Mouse (Mus musculus) midbrain, postnatal 0 days (tissue): ENCODE data around the gene Slc9a8. TPM values are rescaled to one million over a fixed set of nuclear protein-coding genes. Genes with fewer than 3 reads are reported as not detected.
A peak's percentile ranks its signal among the peaks of the same experiment; 100 is the strongest.

Experiments
- ATAC-seq: fragments of 200-750 bp; cut with Nextera tagmentation; 2 replicates; pipeline ENCODE4 v1.8.0; 2017; ENCODE audit warnings: moderate number of reproducible peaks, mild to moderate bottlenecking, moderate TSS enrichment, moderate library complexity; ENCODE audit not compliant: low FRiP score
- DNase-seq: peaks from one replicate; pipeline ENCODE4 v3.0.0-alpha.2; 2015; ENCODE audit warnings: low spot score
- H3K27ac ChIP-seq: fragments of 300-500 bp; sonication (generic); 2 replicates; pipeline ENCODE4 v1.5.1; 2014; ENCODE audit warnings: low read depth, mild to moderate bottlenecking, low read length, mixed read lengths
- H3K27me3 ChIP-seq: fragments of 300-500 bp; sonication (generic); 2 replicates; pipeline ENCODE4 v1.6.1; 2014; ENCODE audit warnings: low read length, control low read depth, mixed read lengths; ENCODE audit not compliant: insufficient read depth
- H3K36me3 ChIP-seq: fragments of 300-500 bp; sonication (generic); 2 replicates; pipeline ENCODE4 v1.6.1; 2014; ENCODE audit warnings: low read length, control low read depth, mixed read lengths; ENCODE audit not compliant: insufficient read depth
- H3K4me1 ChIP-seq: fragments of 300-500 bp; sonication (generic); 2 replicates; pipeline ENCODE4 v1.6.1; 2014; ENCODE audit warnings: mild to moderate bottlenecking, control low read depth, antibody characterized with exemption, low read length, mixed read lengths; ENCODE audit not compliant: insufficient read depth
- H3K4me2 ChIP-seq: fragments of 300-500 bp; sonication (generic); 2 replicates; pipeline ENCODE4 v1.6.1; 2014; ENCODE audit warnings: low read depth, mild to moderate bottlenecking, low read length, mixed read lengths; ENCODE audit not compliant: poor library complexity, severe bottlenecking
- H3K4me3 ChIP-seq: fragments of 300-500 bp; sonication (generic); 2 replicates; pipeline ENCODE4 v1.5.1; 2014; ENCODE audit warnings: low read depth, mild to moderate bottlenecking, low read length, moderate library complexity
- H3K9ac ChIP-seq: fragments of 300-500 bp; sonication (generic); replicated peaks from 2 replicates; pipeline ENCODE4 v1.6.1; 2014; ENCODE audit warnings: mild to moderate bottlenecking, low read length, moderate library complexity, mixed read lengths; ENCODE audit not compliant: poor library complexity, severe bottlenecking
- H3K9me3 ChIP-seq: fragments of 300-500 bp; sonication (generic); 2 replicates; pipeline ENCODE4 v1.6.1; 2016; ENCODE audit warnings: low read length, control low read depth
- CTCF ChIP-seq: IDR thresholded peaks from 2 replicates; pipeline ENCODE4 v1.5.1; 2016; ENCODE audit warnings: antibody characterized with exemption, mild to moderate bottlenecking
- WGBS: fragments of 180-500 bp; shearing (Covaris S2); extraction: QIAGEN DNeasy Blood & Tissue Kit; methylation state at CpG from one replicate; pipeline ENCODE4 v1.1.7; 2014; 5-methylcytosine and 5-hydroxymethylcytosine counted together
- polyA plus RNA-seq: library from polyadenylated mRNA; unstranded; fragments of >200 nt; fragmentation: Nextera tagmentation; extraction: Ambion mirVana; gene quantifications from 2 replicates; pipeline ENCODE4 v1.2.1, GENCODE M21; 2015
- total RNA-seq: library from RNA; depleted of rRNA; stranded (reverse); fragments of >200 nt; gene quantifications from 2 replicates; pipeline ENCODE4 v1.2.3, GENCODE M21; 2014

Slc9a8 gene
- total and polyA plus RNA-seq, 2 experiments from 2014 or later = 17.9 to 30.6 TPM

- H3K9ac ChIP-seq = no peak overlapping the region
- H3K27me3 ChIP-seq = no peaks in the 10 kb centered on the region
- peaks cover 15% of the 10 kb centered on the region; the same call in 1 of the 2 replicates for H3K4me1 ChIP-seq
- H3K4me3 ChIP-seq = no peak overlapping the region
- H3K36me3 ChIP-seq = peaks cover 3% of the 10 kb centered on the region; the same call in 1 of the 2 replicates
- H3K9me3 ChIP-seq = no peaks in the 10 kb centered on the region
- no peak overlapping the region for H3K4me2 ChIP-seq
- peak; percentile 95 for TF ChIP-seq CTCF
- no peak for ATAC-seq
- DNase-seq = peak; percentile 72
- WGBS = 26% methylated on average over 1 of the region's 1 CpGs
- H3K27ac ChIP-seq = no peak overlapping the region
These were observed 2.3 kb upstream of the Slc9a8 start for GRCm38 (mm10) chr2:167419204-167419603.

DNA sequence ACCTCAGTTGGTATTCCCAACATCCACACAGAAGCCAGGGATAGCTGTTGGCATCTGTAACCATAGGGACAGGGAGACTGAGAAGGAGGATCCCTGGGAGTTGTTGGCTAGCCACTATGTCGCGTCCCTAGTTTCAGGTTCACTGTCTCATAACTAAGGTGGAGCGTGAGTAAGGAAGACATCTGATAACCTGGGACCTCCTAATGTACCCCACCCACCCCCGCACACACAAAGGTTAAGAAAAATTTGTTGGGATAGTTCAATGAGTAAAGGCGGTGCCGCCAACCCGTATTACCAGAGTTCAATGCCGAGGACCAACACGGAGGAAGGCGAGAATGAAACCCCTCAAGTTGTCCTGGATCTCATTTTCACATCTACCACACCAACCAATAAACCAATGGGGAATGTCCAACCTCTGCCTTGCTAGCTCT is 686 bp upstream of the Slc9a8 start:
- Histone ChIP-seq H3K27me3 (no peaks in the 10 kb centered on the region), H3K4me2 (peak overlapping the region; percentile 93), H3K36me3 (peaks cover 12% of the 10 kb centered on the region), H3K4me3 (peak overlapping the region; percentile 64), H3K9me3 (no peaks in the 10 kb centered on the region), H3K4me1 (peaks cover 15% of the 10 kb centered on the region; the same call in 1 of the 2 replicates), H3K9ac (peak overlapping the region; percentile 92), H3K27ac (peak overlapping the region; percentile 100)
- DNase-seq (no peak), ATAC-seq (no peak)
- no peak for TF ChIP-seq CTCF
- WGBS = 24% methylated on average over 10 of the region's 10 CpGs

DNA sequence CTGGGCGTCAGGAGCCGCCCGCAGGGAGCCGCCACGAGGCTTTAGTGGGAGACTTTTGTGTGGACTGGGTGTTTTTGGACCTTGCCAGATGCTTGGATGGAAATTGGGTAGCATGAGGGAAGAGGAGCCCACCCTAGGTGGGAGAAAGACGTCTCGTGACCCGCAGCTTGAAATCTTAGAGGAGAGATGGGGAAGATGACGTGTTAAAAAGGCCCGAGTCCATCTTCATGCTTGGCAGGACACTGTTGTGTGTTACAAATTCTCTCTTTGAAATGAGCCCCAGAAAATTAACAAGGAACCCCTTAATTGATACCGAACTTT is 598 bp downstream of the Slc9a8 start:
- H3K9me3 ChIP-seq = no peaks in the 10 kb centered on the region
- H3K27me3 ChIP-seq = no peaks in the 10 kb centered on the region
- peak overlapping the region; percentile 93 for H3K4me2 ChIP-seq
- H3K9ac ChIP-seq = peak overlapping the region; percentile 92
- H3K27ac ChIP-seq = peak overlapping the region; percentile 100
- H3K4me3 ChIP-seq = peak overlapping the region; percentile 64
- TF ChIP-seq CTCF = no peak
- peaks cover 15% of the 10 kb centered on the region; the same call in 1 of the 2 replicates for H3K4me1 ChIP-seq
- peaks cover 22% of the 10 kb centered on the region for H3K36me3 ChIP-seq
- WGBS = 4% methylated on average over 11 of the region's 11 CpGs
- peak; percentile 74 for ATAC-seq
- DNase-seq = no peak

DNA sequence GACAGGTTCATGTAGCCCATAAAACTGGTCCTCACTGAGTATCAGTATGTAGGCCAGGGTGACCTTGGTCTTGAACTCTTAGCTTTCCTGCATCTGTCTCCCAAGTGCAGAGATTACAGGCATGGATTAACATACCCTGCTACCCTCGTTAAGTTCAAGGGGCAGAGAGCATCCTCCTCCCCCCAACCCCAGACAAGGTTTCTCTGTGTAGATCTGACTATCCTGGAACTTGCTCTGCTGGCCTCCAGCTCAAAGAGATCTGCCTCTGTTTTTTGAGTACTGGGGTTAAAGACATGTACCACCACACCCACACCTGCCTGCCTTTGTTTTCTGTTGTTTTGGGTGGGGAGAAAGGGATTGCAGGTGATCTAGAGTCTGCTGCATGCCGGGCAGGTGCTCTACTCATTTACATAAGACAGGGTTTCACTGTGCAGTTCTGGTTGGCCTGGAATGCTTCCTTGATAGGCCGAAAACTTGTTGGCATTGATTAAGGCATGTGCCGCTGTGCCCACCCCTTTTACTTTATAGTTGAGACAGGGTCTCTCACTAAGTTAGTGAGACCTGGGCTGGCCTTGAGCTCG is 1.6 kb downstream of the Slc9a8 start:
- H3K4me3 ChIP-seq = no peak overlapping the region
- 89% methylated on average over 5 of the region's 5 CpGs for WGBS
- H3K9ac ChIP-seq = no peak overlapping the region
- H3K36me3 ChIP-seq = peaks cover 30% of the 10 kb centered on the region
- no peaks in the 10 kb centered on the region for H3K9me3 ChIP-seq
- ATAC-seq = no peak
- H3K27me3 ChIP-seq = no peaks in the 10 kb centered on the region
- H3K4me2 ChIP-seq = no peak overlapping the region
- H3K4me1 ChIP-seq = peaks cover 15% of the 10 kb centered on the region; the same call in 1 of the 2 replicates
- H3K27ac ChIP-seq = peak overlapping the region; percentile 100; the same call in 1 of the 2 replicates
- TF ChIP-seq CTCF = no peak
- DNase-seq = no peak

DNA sequence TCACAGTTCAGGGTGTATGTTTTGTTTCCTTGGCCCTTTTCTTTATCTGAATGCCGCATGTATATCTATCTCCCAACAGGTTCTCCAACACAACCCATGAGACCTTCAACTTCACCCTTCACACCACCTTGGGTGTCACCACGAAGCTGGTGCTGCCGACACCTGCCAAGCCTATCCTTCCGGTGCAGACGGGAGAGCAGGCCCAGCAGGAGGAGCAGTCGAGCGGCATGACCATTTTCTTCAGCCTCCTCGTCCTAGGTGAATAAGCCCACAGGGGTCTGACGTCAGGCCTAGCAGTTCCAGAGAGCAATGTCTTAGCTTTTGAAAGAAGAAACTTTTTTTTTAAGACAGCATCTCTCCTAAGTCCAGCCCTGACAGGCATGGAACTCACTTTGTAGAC is 2.5 kb downstream of the Slc9a8 start:
- TF ChIP-seq CTCF = no peak; the same call in 1 of the 2 replicates
- peaks cover 33% of the 10 kb centered on the region for H3K36me3 ChIP-seq
- no peak overlapping the region for H3K9ac ChIP-seq
- no peak overlapping the region for H3K4me3 ChIP-seq
- no peak overlapping the region for H3K27ac ChIP-seq
- H3K4me2 ChIP-seq = no peak overlapping the region
- H3K4me1 ChIP-seq = peaks cover 15% of the 10 kb centered on the region; the same call in 1 of the 2 replicates
- no peaks in the 10 kb centered on the region for H3K9me3 ChIP-seq
- ATAC-seq (no peak), DNase-seq (no peak)
- H3K27me3 ChIP-seq = no peaks in the 10 kb centered on the region
- WGBS = 81% methylated on average over 9 of the region's 9 CpGs

- H3K27ac ChIP-seq = no peak overlapping the region
- no peak overlapping the region for H3K4me3 ChIP-seq
- no peak overlapping the region for H3K9ac ChIP-seq
- no peaks in the 10 kb centered on the region for H3K9me3 ChIP-seq
- DNase-seq = no peak
- WGBS = 100% methylated on average over 3 of the region's 3 CpGs
- no peak for ATAC-seq
- peaks cover 36% of the 10 kb centered on the region for H3K36me3 ChIP-seq
- H3K27me3 ChIP-seq = no peaks in the 10 kb centered on the region
- peaks cover 15% of the 10 kb centered on the region; the same call in 1 of the 2 replicates for H3K4me1 ChIP-seq
- TF ChIP-seq CTCF = no peak
- no peak overlapping the region for H3K4me2 ChIP-seq
These were observed 3.0 kb downstream of the Slc9a8 start for GRCm38 (mm10) chr2:167424516-167424915.
